Comparison of ENCODE assay signal across 8 mouse cellular contexts in genomic region chr6:128300134-128301001, GRCm38 (mm10). TPM values are rescaled to one million over a fixed set of nuclear protein-coding genes. Genes with fewer than 3 reads are reported as not detected.
A peak's percentile ranks its signal among the peaks of the same experiment; 100 is the strongest.
DNase-seq lines count a peak whose midpoint lies in the region; ATAC-seq lines count a peak whose summit lies in the region.

Gene Tead4, minus strand, starts transcription at chr6:128300823.

- H3K4me1 ChIP-seq in brown adipose tissue, adult 24 weeks (ENCODE audit: control insufficient read depth, insufficient read depth, insufficient read length, low read length), result peaks cover 17% of the 10 kb centered on the region
- peaks cover 20% of the 10 kb centered on the region for H3K4me1 ChIP-seq in forebrain, embryonic 12.5 days

- H3K9ac ChIP-seq in forebrain, embryonic 12.5 days, result peak within 1 kb of the TSS; percentile 64

- H3K4me3 ChIP-seq in brown adipose tissue, adult 24 weeks (ENCODE audit: insufficient read depth, low read depth, low read length), result peak within 1 kb of the TSS; percentile 76
- H3K4me3 ChIP-seq in forebrain, embryonic 12.5 days (replicated peaks), result peak within 1 kb of the TSS; percentile 61

- peaks cover 63% of the 10 kb centered on the region for H3K27me3 ChIP-seq in forebrain, embryonic 12.5 days

- H3K27ac ChIP-seq in brown adipose tissue, adult 24 weeks (replicated peaks; ENCODE audit: low read depth, low read length), result peak within 1 kb of the TSS; percentile 92
- no peak within 1 kb of the TSS for H3K27ac ChIP-seq in forebrain, embryonic 12.5 days

- WGBS in forebrain, embryonic 12.5 days, result under 1% methylated on average over 79 of the region's 81 CpGs

- intact Hi-C loops in heart, postnatal 10 days (cut with DNase I), result loop anchor here (10.0 kb wide), 1 partner anchor 336 kb away; no protein-coding TSS in a partner anchor

- no peaks in the 10 kb centered on the region for H3K36me3 ChIP-seq in forebrain, embryonic 12.5 days (replicated peaks)

- peak within 1 kb of the TSS; percentile 100 for H3K4me2 ChIP-seq in forebrain, embryonic 12.5 days

- DNase-seq in NIH3T3 (ENCODE audit: low read depth), result peak; percentile 85
- peak; percentile 80 to 83 for DNase-seq in heart, postnatal 10 days
- peak; percentile 90 for DNase-seq in kidney, postnatal 14 days
- peak; percentile 87 to 93 for DNase-seq in lung, postnatal 4 days
- DNase-seq in right cerebral cortex, adult 18-20 months, result peak; percentile 27
- no peak for DNase-seq in layer of hippocampus, postnatal 14 days (ENCODE audit: low spot score in 2 of 2)

- peak; percentile 68; the same call in 1 of the 2 replicates for ATAC-seq in forebrain, embryonic 12.5 days (ENCODE audit: low FRiP score)

- peaks cover 5% of the 10 kb centered on the region; the same call in 1 of the 2 replicates for H3K9me3 ChIP-seq in forebrain, embryonic 12.5 days

RNA-seq across cellular contexts. Expression of gene Tead4, which starts in this region (rescaled TPM):
- 0.32 and 1.1 TPM in 2 replicates for polyA plus RNA-seq in brown adipose tissue, adult 24 weeks (2012; ENCODE audit: insufficient read depth, insufficient read length, missing spikeins)
- polyA plus RNA-seq in forebrain, embryonic 12.5 days (2016; fragmentation: Nextera tagmentation; extraction: Ambion mirVana), result 0.85 and 0.88 TPM in 2 replicates
- 1 to 10 TPM; 5.7 to 6.1 TPM for total RNA-seq in heart, postnatal 10 days (2021)
- total RNA-seq in layer of hippocampus, postnatal 14 days (2021), result under 1 TPM; 0.62 to 0.98 TPM

Comparison
In these comparisons a context has a peak if more than half of its experiments do, and no peak if none do; other contexts are left out.
1. Peak in ATAC-seq, H3K4me3 ChIP-seq, H3K9ac ChIP-seq and H3K4me2 ChIP-seq in forebrain, embryonic 12.5 days; RNA of the gene not detected or under 1 TPM.
2. DNase-seq: peak in NIH3T3 (single experiment), heart, postnatal 10 days (2 of 2), kidney, postnatal 14 days (single experiment), lung, postnatal 4 days (2 of 2) and right cerebral cortex, adult 18-20 months (single experiment); none in layer of hippocampus, postnatal 14 days (0 of 2).